Mouse (Mus musculus): ENCODE data around the gene Mcrs1.

- TF ChIP-seq CHD2 (IDR thresholded peaks at IDR 0.05; ENCODE audit: low read depth, low read length) (no peak), ZNF384 (IDR thresholded peaks at IDR 0.05; ENCODE audit: low read depth, low read length) (no peak), HCFC1 (IDR thresholded peaks at IDR 0.05; ENCODE audit: borderline replicate concordance, insufficient read depth, low read length) (no peak), MAFK (IDR thresholded peaks at IDR 0.05; ENCODE audit: insufficient read depth, low read depth, low read length) (no peak)
These were observed 53.0 kb downstream of the Mcrs1 start for GRCm38 (mm10) chr15:99198761-99199160.

All from ES-E14 (cell line).